Mouse (Mus musculus) forebrain, embryonic 10.5 days (tissue): ENCODE data around the gene Kcnip1. TPM values are rescaled to one million over a fixed set of nuclear protein-coding genes. Genes with fewer than 3 reads are reported as not detected.

ENCODE experiments used
- DNase-seq: peaks from one replicate; pipeline ENCODE4 v3.0.0-alpha.2; 2017; ENCODE audit warnings: low spot score; ENCODE audit errors: extremely low spot score
- H3K27ac ChIP-seq: fragments of 300-500 bp; sonication (generic); 2 replicates; pipeline ENCODE4 v1.5.1; 2016; ENCODE audit warnings: mild to moderate bottlenecking
- H3K27me3 ChIP-seq: fragments of 300-500 bp; sonication (generic); 2 replicates; pipeline ENCODE4 v1.6.1; 2016; ENCODE audit warnings: mild to moderate bottlenecking; ENCODE audit not compliant: poor library complexity, severe bottlenecking
- H3K36me3 ChIP-seq: fragments of 300-500 bp; sonication (generic); replicated peaks from 2 replicates; pipeline ENCODE4 v1.6.1; 2016; ENCODE audit warnings: mild to moderate bottlenecking, moderate library complexity
- H3K4me1 ChIP-seq: fragments of 300-500 bp; sonication (generic); 2 replicates; pipeline ENCODE4 v1.6.1; 2016
- H3K4me3 ChIP-seq: fragments of 300-500 bp; sonication (generic); 2 replicates; pipeline ENCODE4 v1.5.1; 2016; ENCODE audit warnings: mild to moderate bottlenecking, moderate library complexity
- H3K9me3 ChIP-seq: fragments of 300-500 bp; sonication (generic); 2 replicates; pipeline ENCODE4 v1.6.1; 2016; ENCODE audit warnings: mild to moderate bottlenecking, moderate library complexity
- WGBS: fragments of 180-500 bp; shearing (Covaris S2); methylation state at CpG from one replicate; pipeline ENCODE4 v1.1.7; 2016; 5-methylcytosine and 5-hydroxymethylcytosine counted together
- polyA plus RNA-seq: library from polyadenylated mRNA; unstranded; fragments of >200 nt; fragmentation: Nextera tagmentation; extraction: Ambion mirVana; gene quantifications from 2 replicates; pipeline ENCODE4 v1.2.1, GENCODE M21; 2016

Kcnip1 gene
- polyA plus RNA-seq, 1 experiment from 2014 or later, result 3.7 TPM

DNA sequence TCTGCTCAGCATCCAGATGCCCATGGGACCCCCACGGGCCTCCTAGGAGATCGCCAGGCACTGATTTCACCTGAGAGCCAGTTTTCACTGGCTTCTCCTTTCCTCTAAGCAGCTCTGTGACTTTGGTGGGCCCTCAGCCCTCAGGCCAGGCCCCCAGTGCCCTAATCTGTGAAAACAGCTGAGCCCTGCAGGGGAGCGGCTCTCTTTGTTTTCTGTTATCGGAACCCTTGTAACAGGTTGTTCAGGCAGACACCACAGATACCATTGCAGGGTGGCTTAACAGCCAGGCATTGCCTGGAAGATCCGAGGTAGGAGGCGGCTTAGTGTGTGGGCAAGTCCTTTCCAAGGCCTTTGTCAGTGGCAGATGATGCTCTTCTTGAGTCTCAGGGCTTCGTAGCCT lies 82.0 kb downstream of the Kcnip1 start:
- Histone ChIP-seq H3K4me3 (no peak overlapping the region), H3K36me3 (no peaks in the 10 kb centered on the region), H3K27me3 (0 out of 2 replicates have a peak, but pooled peaks cover 6% of the 10 kb centered on the region), H3K9me3 (no peaks in the 10 kb centered on the region), H3K4me1 (peaks cover 19% of the 10 kb centered on the region), H3K27ac (no peak overlapping the region)
- DNase-seq, result no peak
- WGBS, result 33% methylated on average over 7 of the region's 7 CpGs

GRCm38 (mm10) chr11:33908360-33909175 lies 84.4 kb downstream of the Kcnip1 start:
- H3K4me1 ChIP-seq, result peaks cover 11% of the 10 kb centered on the region
- H3K4me3 ChIP-seq, result no peak overlapping the region
- H3K36me3 ChIP-seq, result no peaks in the 10 kb centered on the region
- WGBS, result 71% methylated on average over 4 of the region's 4 CpGs
- no peak overlapping the region for H3K27ac ChIP-seq
- H3K27me3 ChIP-seq, result 0 out of 2 replicates have a peak, but pooled peaks cover 6% of the 10 kb centered on the region
- DNase-seq, result no peak
- H3K9me3 ChIP-seq, result no peaks in the 10 kb centered on the region

GRCm38 (mm10) chr11:33903494-33903893 lies 89.5 kb downstream of the Kcnip1 start:
- Histone ChIP-seq H3K4me1 (no peaks in the 10 kb centered on the region), H3K4me3 (no peak overlapping the region)
- 63% methylated on average over 6 of the region's 6 CpGs for WGBS

DNA sequence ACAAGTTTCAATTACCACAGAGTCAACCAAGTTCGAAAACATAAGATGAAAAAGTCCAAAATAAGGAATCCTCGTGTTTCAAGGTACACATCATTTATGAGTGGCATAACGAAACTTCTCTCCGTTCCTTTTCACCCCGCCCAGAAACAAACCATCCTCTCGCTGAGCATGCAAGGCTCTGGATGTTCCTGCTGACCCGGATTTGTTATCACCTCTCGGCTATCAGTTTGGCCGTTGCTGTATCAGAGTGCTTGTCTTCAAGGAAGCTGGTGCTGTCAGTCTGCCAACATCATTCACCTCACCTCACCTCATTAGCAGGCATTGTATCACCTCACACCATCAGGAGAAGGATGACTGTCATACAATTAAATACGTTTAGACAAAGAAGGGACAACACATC lies 90.6 kb downstream of the Kcnip1 start:
- Histone ChIP-seq H3K27me3 (no peaks in the 10 kb centered on the region), H3K36me3 (no peaks in the 10 kb centered on the region), H3K27ac (no peak overlapping the region), H3K4me1 (no peaks in the 10 kb centered on the region), H3K9me3 (no peaks in the 10 kb centered on the region), H3K4me3 (no peak overlapping the region)
- WGBS, result 92% methylated on average over 10 of the region's 10 CpGs
- no peak for DNase-seq

More at GRCm38 (mm10) chr11:33903494-33903893, 89.5 kb downstream of the Kcnip1 start:
- Histone ChIP-seq H3K27me3 (no peaks in the 10 kb centered on the region), H3K36me3 (no peaks in the 10 kb centered on the region), H3K9me3 (no peaks in the 10 kb centered on the region), H3K27ac (no peak overlapping the region)
- DNase-seq, result no peak

GRCm38 (mm10) chr11:33901783-33902182 lies 91.2 kb downstream of the Kcnip1 start:
- H3K9me3 ChIP-seq, result no peaks in the 10 kb centered on the region
- 85% methylated on average over 2 of the region's 2 CpGs for WGBS
- DNase-seq, result no peak

GRCm38 (mm10) chr11:33891084-33891483 lies 101.9 kb downstream of the Kcnip1 start:
- no peak overlapping the region for H3K4me3 ChIP-seq
- DNase-seq, result no peak
- H3K9me3 ChIP-seq, result no peaks in the 10 kb centered on the region
- WGBS, result 81% methylated on average over 4 of the region's 4 CpGs
- H3K27me3 ChIP-seq, result no peaks in the 10 kb centered on the region
- no peaks in the 10 kb centered on the region for H3K4me1 ChIP-seq
- H3K27ac ChIP-seq, result no peak overlapping the region
- H3K36me3 ChIP-seq, result no peaks in the 10 kb centered on the region

More at GRCm38 (mm10) chr11:33901783-33902182, 91.2 kb downstream of the Kcnip1 start:
- Histone ChIP-seq H3K27ac (no peak overlapping the region), H3K4me1 (no peaks in the 10 kb centered on the region), H3K4me3 (no peak overlapping the region), H3K27me3 (no peaks in the 10 kb centered on the region), H3K36me3 (no peaks in the 10 kb centered on the region)

- DNase-seq, result no peak
- Histone ChIP-seq H3K27me3 (no peaks in the 10 kb centered on the region), H3K4me1 (no peaks in the 10 kb centered on the region), H3K27ac (no peak overlapping the region), H3K36me3 (no peaks in the 10 kb centered on the region), H3K9me3 (no peaks in the 10 kb centered on the region), H3K4me3 (no peak overlapping the region)
- 73% methylated on average over 2 of the region's 2 CpGs for WGBS
Measured at GRCm38 (mm10) chr11:33890382-33890781, 102.6 kb downstream of the Kcnip1 start.

- H3K4me1 ChIP-seq, result no peaks in the 10 kb centered on the region
- no peak for DNase-seq
- no peaks in the 10 kb centered on the region for H3K36me3 ChIP-seq
- H3K9me3 ChIP-seq, result no peaks in the 10 kb centered on the region
- no peak overlapping the region for H3K27ac ChIP-seq
- H3K4me3 ChIP-seq, result no peak overlapping the region
- WGBS, result 95% methylated on average over 3 of the region's 3 CpGs
- H3K27me3 ChIP-seq, result no peaks in the 10 kb centered on the region
Measured at GRCm38 (mm10) chr11:33887660-33888059, 105.3 kb downstream of the Kcnip1 start.

DNA sequence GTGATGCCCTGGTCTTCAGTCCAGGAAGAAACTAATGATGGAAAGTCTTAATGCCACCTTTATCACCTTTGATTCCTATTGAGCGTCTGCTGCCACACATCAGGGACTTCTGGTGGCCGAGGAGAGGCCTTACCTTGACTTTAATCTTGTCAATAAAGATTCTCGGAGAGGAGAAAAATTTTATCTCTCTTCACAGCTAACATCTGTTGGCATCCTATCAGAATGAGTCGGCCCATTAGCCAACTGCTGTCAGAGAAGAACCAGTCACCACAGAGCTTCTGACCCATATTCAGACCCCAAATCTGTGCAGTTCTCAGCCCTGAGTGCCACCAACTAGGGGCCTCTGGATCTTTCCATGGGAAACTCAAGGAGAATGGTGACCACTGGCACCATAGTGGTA lies 107.0 kb downstream of the Kcnip1 start:
- no peak for DNase-seq
- Histone ChIP-seq H3K27me3 (no peaks in the 10 kb centered on the region), H3K4me3 (no peak overlapping the region), H3K4me1 (no peaks in the 10 kb centered on the region), H3K36me3 (no peaks in the 10 kb centered on the region), H3K27ac (no peak overlapping the region), H3K9me3 (no peaks in the 10 kb centered on the region)
- WGBS, result 94% methylated on average over 4 of the region's 4 CpGs

DNA sequence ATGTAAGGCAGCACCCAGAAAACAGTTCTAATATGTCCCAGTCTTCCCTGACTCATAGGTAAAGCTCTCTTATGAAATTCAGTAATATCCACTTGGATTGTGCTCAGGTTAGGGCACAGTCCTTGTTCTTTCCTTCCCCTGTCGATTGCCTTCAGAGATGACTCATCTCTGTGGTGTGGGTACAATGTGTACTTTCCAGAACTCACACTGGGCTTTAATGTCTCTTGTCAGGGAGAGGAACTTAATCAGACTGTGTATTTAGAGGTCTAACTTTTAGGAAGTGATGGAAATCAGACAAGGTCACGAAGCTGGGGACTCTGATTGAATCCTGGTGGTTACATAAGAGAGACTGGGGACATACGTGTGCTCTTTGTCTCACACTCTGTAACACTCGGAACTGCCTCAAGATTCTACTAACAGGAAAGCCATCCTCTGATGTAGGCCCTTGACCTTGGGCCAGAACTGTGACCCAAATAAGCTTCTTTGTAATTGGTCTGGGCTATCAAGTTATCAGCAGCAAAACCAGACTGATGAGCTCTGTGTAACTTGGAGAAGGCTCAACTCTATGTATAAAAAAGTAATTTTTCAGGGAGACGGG lies 110.1 kb downstream of the Kcnip1 start:
- no peak overlapping the region for H3K4me3 ChIP-seq
- H3K36me3 ChIP-seq, result no peaks in the 10 kb centered on the region
- no peaks in the 10 kb centered on the region for H3K27me3 ChIP-seq
- no peak for DNase-seq
- H3K4me1 ChIP-seq, result no peaks in the 10 kb centered on the region
- WGBS, result 87% methylated on average over 5 of the region's 5 CpGs
- no peaks in the 10 kb centered on the region for H3K9me3 ChIP-seq
- no peak overlapping the region for H3K27ac ChIP-seq

DNA sequence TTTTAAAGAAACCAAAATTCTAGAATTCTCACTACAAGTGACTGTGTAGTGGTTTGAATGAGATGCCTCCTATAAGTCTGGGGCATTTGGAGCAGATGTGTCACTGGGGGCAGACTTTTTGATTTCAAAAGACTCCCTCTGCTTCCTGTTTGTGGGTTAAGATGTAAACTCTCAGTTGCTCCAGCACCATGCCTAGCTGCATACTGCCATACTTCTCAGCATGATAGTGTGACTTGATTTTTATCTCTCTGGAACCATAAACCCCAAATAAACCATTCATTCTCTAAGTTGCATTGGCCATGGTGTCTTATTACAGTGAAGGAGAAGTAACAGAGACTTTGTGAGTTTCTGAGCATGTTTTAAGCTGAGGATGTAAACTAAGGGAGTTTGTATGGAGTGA lies 118.0 kb downstream of the Kcnip1 start:
- DNase-seq, result no peak
- Histone ChIP-seq H3K27ac (no peak overlapping the region), H3K4me3 (no peak overlapping the region), H3K27me3 (no peaks in the 10 kb centered on the region), H3K4me1 (peaks cover 27% of the 10 kb centered on the region), H3K9me3 (peaks cover 8% of the 10 kb centered on the region; the same call in 1 of the 2 replicates), H3K36me3 (no peaks in the 10 kb centered on the region)

DNA sequence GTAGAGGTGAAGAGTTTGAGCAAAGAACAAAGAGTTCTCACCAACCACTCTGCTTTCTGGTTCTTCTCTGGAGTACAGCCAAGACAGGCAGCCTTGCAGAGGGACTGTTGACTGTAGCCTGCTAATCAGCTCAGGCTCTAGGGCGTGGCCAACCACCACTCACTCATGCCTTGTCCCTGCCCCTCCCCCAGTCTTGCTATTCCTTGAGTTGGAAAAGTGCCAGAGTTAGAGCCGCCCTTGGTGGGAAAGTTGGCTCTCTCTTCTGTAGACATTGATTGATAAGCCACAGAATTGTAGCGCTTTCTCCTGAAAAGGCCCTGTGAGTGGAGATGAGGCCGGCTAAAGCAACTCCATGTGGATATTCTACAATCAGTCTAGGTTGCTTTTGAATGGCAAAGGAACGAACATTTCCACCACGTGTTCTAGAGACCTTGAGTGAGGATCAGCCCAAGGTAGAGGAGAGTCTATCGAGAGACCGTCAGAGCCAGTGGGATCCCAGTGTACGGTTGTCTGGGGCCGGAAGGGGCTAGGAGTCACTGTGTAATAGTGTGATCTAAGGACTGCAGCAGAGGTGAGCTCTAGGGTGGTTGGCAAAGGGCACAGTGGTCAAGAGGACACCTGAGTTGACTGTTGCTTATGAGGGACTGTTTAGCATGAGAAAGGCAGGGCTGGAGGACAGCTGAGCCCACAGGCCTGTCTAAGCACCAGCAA lies 119.7 kb downstream of the Kcnip1 start:
- H3K36me3 ChIP-seq, result no peaks in the 10 kb centered on the region

DNA sequence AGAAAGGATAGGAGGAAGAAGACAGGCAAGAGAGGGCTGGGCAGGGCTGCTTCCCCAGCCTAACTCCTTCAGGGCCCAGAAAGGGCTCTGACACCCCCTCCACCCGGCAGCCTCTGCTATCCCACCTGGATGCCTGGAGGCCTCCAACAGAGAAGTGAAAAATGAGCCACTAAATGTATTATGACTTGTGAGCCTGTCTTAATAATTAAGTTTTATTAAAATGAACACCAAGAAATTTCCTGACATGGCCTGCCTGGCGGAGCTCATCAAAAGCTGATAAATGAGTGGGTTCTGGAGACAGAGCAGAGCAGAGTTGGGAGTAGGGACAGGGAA lies 120.3 kb downstream of the Kcnip1 start:
- Histone ChIP-seq H3K9me3 (peaks cover 8% of the 10 kb centered on the region; the same call in 1 of the 2 replicates), H3K4me3 (no peak overlapping the region), H3K4me1 (peaks cover 27% of the 10 kb centered on the region), H3K27ac (peak overlapping the region; percentile 56; the same call in 1 of the 2 replicates), H3K27me3 (no peaks in the 10 kb centered on the region), H3K36me3 (no peaks in the 10 kb centered on the region)
- 77% methylated on average over 2 of the region's 2 CpGs for WGBS
- no peak for DNase-seq

More for the DNA sequence above, 119.7 kb downstream of the Kcnip1 start:
- Histone ChIP-seq H3K4me1 (peaks cover 27% of the 10 kb centered on the region), H3K4me3 (no peak overlapping the region), H3K27ac (peak overlapping the region; percentile 22; the same call in 1 of the 2 replicates), H3K9me3 (peaks cover 8% of the 10 kb centered on the region; the same call in 1 of the 2 replicates), H3K27me3 (no peaks in the 10 kb centered on the region)
- no peak for DNase-seq
- 76% methylated on average over 10 of the region's 10 CpGs for WGBS
